Comparison of ENCODE assay signal across 16 mouse cellular contexts in genomic region chr2:26166890-26167289, GRCm38 (mm10). TPM values are rescaled to one million over a fixed set of nuclear protein-coding genes. Genes with fewer than 3 reads are reported as not detected.
DNase-seq lines count a peak whose midpoint lies in the region.
"Had no signal": no experiment of that assay in that cellular context is flagged by ENCODE, and none has a peak within 500 bp of the region (broad histone marks: within the 10 kb centered on the region; RNA-seq: fewer than 3 reads in every experiment).

No protein-coding gene starts in this region.

- peak; percentile 2 for DNase-seq in adrenal gland, postnatal 14 days
- DNase-seq in adrenal gland, adult 8-10 months = no peak
- peak; percentile 73 for DNase-seq in heart, adult 11 months
- DNase-seq in heart, adult 18-20 months = no peak
- peak; percentile 56 for DNase-seq in A20 (ENCODE audit: low read depth, low spot score)
- DNase-seq: adrenal gland, adult 2 months; adrenal gland, postnatal 25 days; cerebellum, adult 11 months; cerebellum, adult 18-20 months; cerebellum, adult 8-10 months; cerebellum, adult 9-11 months; cerebellum, postnatal 14 days; cerebellum, postnatal 36 days; embryo, embryonic 11 days had no signal

RNA-seq across cellular contexts. Expression of gene Lhx3, which starts 41.2 kb away (rescaled TPM):
- 0.30 TPM in 1 of 2 replicates, not detected in the other for total RNA-seq in adrenal gland, postnatal 14 days (2021)
- 1 to 10 TPM in 2 of 4 experiments, under 1 TPM in 1, not detected in 1; 0.48 to 6.4 (median 4.0) TPM for total RNA-seq in adrenal gland, adult 8-10 months (2022)
- total RNA-seq in heart, adult 18-20 months (2021) = not detected
- total RNA-seq: common myeloid progenitor, adult 5-6 weeks; MEL had no signal

RNA-seq across cellular contexts. Expression of gene Nacc2, which starts 43.9 kb away (rescaled TPM):
- total RNA-seq in adrenal gland, postnatal 14 days (2021) = 25.9 and 30.5 TPM in 2 replicates
- 10 to 100 TPM; 42.6 to 58.0 (median 46.9) TPM for total RNA-seq in adrenal gland, adult 8-10 months (2022)
- total RNA-seq in heart, adult 18-20 months (2021) = 10 to 100 TPM; 29.4 to 30.2 TPM

Comparison
In these comparisons a context has a peak if more than half of its experiments do, and no peak if none do; other contexts are left out.
1. DNase-seq: peak in adrenal gland, postnatal 14 days (single experiment), heart, adult 11 months (single experiment) and A20 (single experiment); none in adrenal gland, adult 8-10 months (single experiment) and heart, adult 18-20 months (0 of 2).